ENCODE assay signal across 8 mouse cellular contexts in the genomic region with DNA sequence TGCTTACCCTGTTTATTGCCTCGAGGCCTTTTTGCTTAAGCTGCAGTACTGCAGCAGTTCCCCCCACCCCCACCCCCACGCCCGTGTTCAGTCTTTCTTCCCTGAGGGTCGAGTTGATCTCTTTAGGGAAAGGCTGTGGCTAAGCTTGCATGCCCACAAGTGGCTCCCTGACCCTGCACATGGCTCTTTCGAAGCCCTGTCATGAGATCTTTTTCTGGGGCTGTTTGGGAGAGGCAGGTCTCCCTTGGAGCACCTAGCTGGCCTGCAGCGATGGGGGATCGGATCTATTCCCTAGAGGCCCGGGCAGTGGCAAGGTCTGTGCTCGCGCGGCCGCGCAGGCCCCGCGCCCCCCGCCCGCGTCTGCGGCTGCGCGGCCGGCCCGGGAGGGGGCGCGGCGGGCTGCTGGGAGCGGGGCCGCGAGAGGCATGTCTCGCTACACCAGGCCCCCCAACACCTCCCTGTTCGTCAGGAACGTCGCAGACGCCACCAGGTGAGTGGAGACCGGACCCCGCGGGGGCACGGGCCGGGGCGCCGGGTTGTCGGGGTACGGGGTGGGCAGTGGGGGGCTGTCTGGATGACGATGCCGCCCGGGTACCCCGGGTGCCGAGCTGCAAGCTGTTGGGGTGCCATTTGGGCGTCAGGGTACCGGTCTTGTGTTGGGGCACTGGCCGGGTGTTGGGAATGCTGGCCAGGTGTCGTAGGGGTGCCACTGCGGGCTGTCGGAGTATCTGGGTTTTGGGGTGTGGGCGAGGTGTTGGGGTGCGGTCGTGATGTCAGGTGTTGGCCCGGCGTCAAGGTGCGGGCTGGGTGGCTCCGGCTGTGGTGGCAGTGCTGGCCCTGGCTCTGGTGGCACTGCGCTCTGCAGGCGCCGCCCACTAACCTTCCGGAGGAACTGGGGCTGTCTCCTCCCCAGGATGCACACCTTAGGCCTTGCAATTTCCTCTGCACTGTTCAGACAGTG. TPM values are rescaled to one million over a fixed set of nuclear protein-coding genes. Genes with fewer than 3 reads are reported as not detected.
DNase-seq lines count a peak whose midpoint lies in the region; ATAC-seq lines count a peak whose summit lies in the region.

Gene Srsf12 (plus strand): TSS at position 111 of the 961 bp plus-strand sequence.

- WGBS in hindbrain, embryonic 10.5 days = 3% methylated on average over 65 of the region's 65 CpGs

- peak within 1 kb of the TSS; percentile 88 for H3K27ac ChIP-seq in hindbrain, embryonic 10.5 days

- H3K4me1 ChIP-seq in hindbrain, embryonic 10.5 days (replicated peaks) = peaks cover 14% of the 10 kb centered on the region

- DNase-seq in CD4-positive, CD25-positive, alpha-beta regulatory T cell, adult 2 months (ENCODE audit: low read depth, low spot score) = peak; percentile 82
- peak; percentile 64 for DNase-seq in T-cell, adult 2 months (ENCODE audit: low spot score)
- peak; percentile 9 for DNase-seq in embryo, embryonic 11.5 days (ENCODE audit: low read depth, low spot score)
- peak; percentile 57 for DNase-seq in hindbrain, embryonic 10.5 days (ENCODE audit: low spot score)
- peak; percentile 44 to 58 for DNase-seq in left cerebral cortex, adult 8-10 months (ENCODE audit: low spot score in 2 of 2)
- peak; percentile 51 for DNase-seq in right cerebral cortex, postnatal 14 days
- no peak for DNase-seq in adipocyte (ENCODE audit: low spot score)

- no peaks in the 10 kb centered on the region; the same call in 1 of the 2 replicates for H3K27me3 ChIP-seq in hindbrain, embryonic 10.5 days (ENCODE audit: insufficient read depth, poor library complexity, severe bottlenecking)

- no peaks in the 10 kb centered on the region for H3K36me3 ChIP-seq in hindbrain, embryonic 10.5 days

- H3K4me3 ChIP-seq in hindbrain, embryonic 10.5 days = peak within 1 kb of the TSS; percentile 86

- peaks cover 10% of the 10 kb centered on the region; the same call in 1 of the 2 replicates for H3K9me3 ChIP-seq in hindbrain, embryonic 10.5 days

- ATAC-seq in megakaryocyte, adult 5-6 weeks (ENCODE audit: poor library complexity, severe bottlenecking) = peak; percentile 84

RNA-seq across cellular contexts. Expression of gene Srsf12, which starts in this region (rescaled TPM):
- 3.7 and 7.1 TPM in 2 replicates for polyA plus RNA-seq in hindbrain, embryonic 10.5 days (2016; fragmentation: Nextera tagmentation; extraction: Ambion mirVana)
- 10 to 100 TPM; 22.2 to 27.9 (median 23.8) TPM for total RNA-seq in left cerebral cortex, adult 8-10 months (2022)
- total RNA-seq in megakaryocyte, adult 5-6 weeks (2015) = 0.18 TPM in 1 of 2 replicates, not detected in the other
- not detected in 2 replicates for total RNA-seq in megakaryocyte, adult 5-6 weeks (2017)

Comparison
In these comparisons a context has a peak if more than half of its experiments do, and no peak if none do; other contexts are left out.
1. RNA of gene Srsf12 (total RNA-seq): 22.2 to 27.9 TPM in left cerebral cortex, adult 8-10 months; 0.18 TPM in megakaryocyte, adult 5-6 weeks; every median in the first group is over 10 times any median in the second.
2. Peak in ATAC-seq in megakaryocyte, adult 5-6 weeks; RNA of the gene not detected or under 1 TPM.